Mouse (Mus musculus) heart, embryonic 16.5 days (tissue): ENCODE data around the gene Mrgprb3. TPM values are rescaled to one million over a fixed set of nuclear protein-coding genes. Genes with fewer than 3 reads are reported as not detected.

Source experiments
- ATAC-seq: fragments of 200-750 bp; cut with Nextera tagmentation; replicated peaks from 2 replicates; pipeline ENCODE4 v1.8.0; 2017; ENCODE audit warnings: moderate number of reproducible peaks; ENCODE audit not compliant: insufficient read depth, low FRiP score; ENCODE audit errors: extremely low read depth
- H3K27ac ChIP-seq: fragments of 300-500 bp; sonication (generic); 2 replicates; pipeline ENCODE4 v1.5.1; 2014; ENCODE audit warnings: mild to moderate bottlenecking, low read length, control low read depth, moderate library complexity
- H3K27me3 ChIP-seq: fragments of 300-500 bp; sonication (generic); 2 replicates; pipeline ENCODE4 v1.6.1; 2014; ENCODE audit warnings: low read length, mixed read lengths; ENCODE audit not compliant: control insufficient read depth, insufficient read depth
- H3K36me3 ChIP-seq: fragments of 300-500 bp; sonication (generic); 2 replicates; pipeline ENCODE4 v1.6.1; 2014; ENCODE audit not compliant: control insufficient read depth, insufficient read depth
- H3K4me1 ChIP-seq: fragments of 300-500 bp; sonication (generic); 2 replicates; pipeline ENCODE4 v1.6.1; 2014; ENCODE audit warnings: low read length, mixed read lengths; ENCODE audit not compliant: control insufficient read depth, insufficient read depth
- H3K4me2 ChIP-seq: fragments of 300-500 bp; sonication (generic); 2 replicates; pipeline ENCODE4 v1.6.1; 2014; ENCODE audit warnings: low read depth, mild to moderate bottlenecking, control low read depth, low read length
- H3K4me3 ChIP-seq: fragments of 300-500 bp; sonication (generic); 2 replicates; pipeline ENCODE4 v1.5.1; 2014; ENCODE audit warnings: mild to moderate bottlenecking, control low read depth, low read length
- H3K9ac ChIP-seq: fragments of 300-500 bp; sonication (generic); 2 replicates; pipeline ENCODE4 v1.6.1; 2014; ENCODE audit warnings: low read length, control low read depth
- H3K9me3 ChIP-seq: fragments of 300-500 bp; sonication (generic); replicated peaks from 2 replicates; pipeline ENCODE4 v1.6.1; 2016; ENCODE audit warnings: low read length; ENCODE audit not compliant: control insufficient read depth
- WGBS: fragments of 180-500 bp; shearing (Covaris S2); extraction: QIAGEN DNeasy Blood & Tissue Kit; methylation state at CpG from one replicate; pipeline ENCODE4 v1.1.7; 2014; 5-methylcytosine and 5-hydroxymethylcytosine counted together
- polyA plus RNA-seq: library from polyadenylated mRNA; unstranded; fragments of >200 nt; fragmentation: Nextera tagmentation; extraction: Ambion mirVana; gene quantifications from 2 replicates; pipeline ENCODE4 v1.2.1, GENCODE M21; 2015

Mrgprb3 gene
- polyA plus RNA-seq: not detected in 2 replicates

GRCm38 (mm10) chr7:48643711-48644110 lies at the start of gene Mrgprb3:
Gene Mrgprb3 (minus strand): TSS chr7:48643811.
- Histone ChIP-seq H3K9me3 (0 out of 2 replicates have a peak, but pooled peaks cover 2% of the 10 kb centered on the region), H3K4me1 (no peaks in the 10 kb centered on the region), H3K27me3 (no peaks in the 10 kb centered on the region), H3K36me3 (no peaks in the 10 kb centered on the region), H3K9ac (no peak within 1 kb of the TSS), H3K27ac (no peak within 1 kb of the TSS), H3K4me2 (no peak within 1 kb of the TSS), H3K4me3 (no peak within 1 kb of the TSS)
- ATAC-seq: no peak
- WGBS: 78% methylated on average over 2 of the region's 2 CpGs

Other genes with a start within 250 kb of the Mrgprb3 start
- not detected in 2 replicates for gene Mrgprb1, start 187.5 kb downstream of the Mrgprb3 start, polyA plus RNA-seq
- gene Mrgprx2, start 144.5 kb downstream of the Mrgprb3 start, polyA plus RNA-seq: not detected in 2 replicates
- gene Mrgprb2, start 85.7 kb downstream of the Mrgprb3 start, polyA plus RNA-seq: not detected in 2 replicates
- 30.5 and 33.6 TPM in 2 replicates for gene Zdhhc13, start 145.2 kb upstream of the Mrgprb3 start, polyA plus RNA-seq
- 1,973 and 1,982 TPM in 2 replicates for gene Csrp3, start 204.2 kb upstream of the Mrgprb3 start, polyA plus RNA-seq
- gene E2f8, start 237.8 kb upstream of the Mrgprb3 start, polyA plus RNA-seq: 15.9 and 17.7 TPM in 2 replicates